Mouse (Mus musculus) brain, adult 2 months (tissue): ENCODE measurements at regions not wholly inside any gene's neighbourhood (a gene's known extent, or its start where the extent isn't known, plus 50 kb on each side); places are given as distances from the start of the nearest gene placed in this dataset.

Experiments used
- DNase-seq: peaks from one replicate; pipeline ENCODE4 v3.0.0; 2011; ENCODE audit warnings: low read depth, low spot score

GRCm38 (mm10) chr6:110120406-110120805 is 525.0 kb upstream of the Grm7 start:
- DNase-seq, result no peak

DNA sequence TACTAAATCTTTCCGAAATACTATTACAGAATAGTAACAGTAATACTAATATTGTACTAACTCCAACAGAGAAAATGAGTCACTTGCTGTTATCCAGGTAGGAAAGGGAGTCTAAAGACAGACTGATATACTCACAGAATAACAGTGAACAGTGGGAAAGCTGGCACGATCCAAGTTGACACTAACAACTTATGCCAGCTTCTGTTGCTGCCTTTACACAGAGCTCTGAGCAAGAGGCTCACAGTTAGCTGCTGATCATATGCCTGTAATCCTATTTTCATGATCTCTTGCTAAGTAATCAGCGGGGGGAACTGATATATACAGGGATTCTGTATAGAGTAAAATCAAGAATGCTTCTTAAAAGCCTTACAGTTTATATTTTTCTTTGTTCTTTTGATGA is 513.1 kb upstream of the Grm7 start:
- peak; percentile 51 for DNase-seq

- peak; percentile 74 for DNase-seq
These were observed 511.8 kb upstream of the Grm7 start for GRCm38 (mm10) chr6:110133587-110133986.

GRCm38 (mm10) chr6:110137043-110137650 is 508.2 kb upstream of the Grm7 start:
- DNase-seq, result peak; percentile 92

- peak; percentile 50 for DNase-seq
These were observed 506.0 kb upstream of the Grm7 start for GRCm38 (mm10) chr6:110139396-110139795.

DNA sequence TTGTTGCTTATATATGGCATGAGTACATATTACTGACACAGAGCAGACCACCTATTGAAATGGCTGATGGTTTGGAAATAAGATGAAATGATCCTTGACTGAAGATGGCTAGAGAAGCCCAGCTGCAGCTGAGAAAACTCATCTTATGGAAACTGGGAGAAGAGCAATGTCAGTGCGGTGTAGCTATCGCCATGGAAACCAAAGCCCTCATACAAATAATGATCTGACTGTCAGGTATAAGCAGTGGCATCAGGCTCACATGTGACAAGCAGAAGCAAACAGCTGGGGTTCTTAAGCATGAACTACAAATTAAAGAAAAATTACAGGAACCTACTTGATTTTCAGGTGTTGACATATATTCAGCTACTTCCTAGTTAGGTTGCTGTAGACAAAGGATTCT is 476.8 kb upstream of the Grm7 start:
- DNase-seq, result peak; percentile 12

- DNase-seq, result peak; percentile 59
These were observed 439.4 kb upstream of the Grm7 start for GRCm38 (mm10) chr6:110205973-110206372.

- no peak for DNase-seq
These were observed 436.6 kb upstream of the Grm7 start for GRCm38 (mm10) chr6:110208822-110209221.

DNA sequence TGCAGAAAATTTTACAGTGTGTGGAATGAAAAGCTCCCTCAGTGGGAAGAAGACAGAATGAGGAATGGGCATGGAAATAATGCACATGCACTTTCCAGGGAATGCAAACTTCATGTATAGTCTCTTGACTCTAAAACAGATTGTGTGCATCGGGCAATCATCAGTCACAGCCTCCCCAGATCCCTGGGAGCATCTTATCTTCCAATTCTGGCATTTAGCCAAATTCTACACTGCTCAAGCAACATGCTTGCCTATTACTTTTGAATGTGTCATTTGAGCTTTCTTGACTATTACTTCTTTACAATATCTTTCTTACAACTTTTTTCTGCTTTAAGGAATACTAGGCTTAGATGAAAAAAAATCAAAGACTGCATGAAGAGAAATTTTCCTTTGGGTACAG is 397.9 kb upstream of the Grm7 start:
- no peak for DNase-seq

- peak; percentile 47 for DNase-seq
These were observed 348.8 kb upstream of the Grm7 start for GRCm38 (mm10) chr6:110296549-110296948.
